Mouse (Mus musculus) limb, embryonic 11.5 days (tissue): ENCODE data around the gene Nme3. TPM values are rescaled to one million over a fixed set of nuclear protein-coding genes. Genes with fewer than 3 reads are reported as not detected.
A peak's percentile ranks its signal among the peaks of the same experiment; 100 is the strongest.

Experiments
- ATAC-seq: fragments of 200-750 bp; cut with Nextera tagmentation; 2 replicates; pipeline ENCODE4 v1.8.0; 2017; ENCODE audit warnings: low read depth; ENCODE audit not compliant: insufficient number of reproducible peaks, low FRiP score, low TSS enrichment
- DNase-seq: peaks from one replicate; pipeline ENCODE4 v3.0.0-alpha.2; 2015; ENCODE audit warnings: low spot score
- H3K27ac ChIP-seq: fragments of 300-500 bp; sonication (generic); replicated peaks from 2 replicates; pipeline ENCODE4 v1.5.1; 2014; ENCODE audit warnings: low read depth, mild to moderate bottlenecking, low read length
- H3K27me3 ChIP-seq: fragments of 300-500 bp; sonication (generic); 2 replicates; pipeline ENCODE4 v1.6.1; 2014; ENCODE audit warnings: mild to moderate bottlenecking, low read length, mixed read lengths; ENCODE audit not compliant: control insufficient read depth, insufficient read depth
- H3K36me3 ChIP-seq: fragments of 300-500 bp; sonication (generic); 2 replicates; pipeline ENCODE4 v1.6.1; 2014; ENCODE audit warnings: mild to moderate bottlenecking, low read length, moderate library complexity, mixed read lengths; ENCODE audit not compliant: control insufficient read depth, insufficient read depth
- H3K4me1 ChIP-seq: fragments of 300-500 bp; sonication (generic); 2 replicates; pipeline ENCODE4 v1.6.1; 2014; ENCODE audit warnings: low read length, mixed read lengths; ENCODE audit not compliant: control insufficient read depth, insufficient read depth
- H3K4me2 ChIP-seq: fragments of 300-500 bp; sonication (generic); 2 replicates; pipeline ENCODE4 v1.6.1; 2014; ENCODE audit warnings: low read depth, mild to moderate bottlenecking, moderate library complexity; ENCODE audit not compliant: severe bottlenecking
- H3K4me3 ChIP-seq: fragments of 300-500 bp; sonication (generic); 2 replicates; pipeline ENCODE4 v1.5.1; 2014; ENCODE audit warnings: low read depth, low read length
- H3K9ac ChIP-seq: fragments of 300-500 bp; sonication (generic); 2 replicates; pipeline ENCODE4 v1.6.1; 2014; ENCODE audit warnings: mild to moderate bottlenecking, low read length
- H3K9me3 ChIP-seq: fragments of 300-500 bp; sonication (generic); 2 replicates; pipeline ENCODE4 v1.6.1; 2016; ENCODE audit warnings: low read length; ENCODE audit not compliant: control insufficient read depth
- WGBS: fragments of 180-500 bp; shearing (Covaris S2); extraction: QIAGEN DNeasy Blood & Tissue Kit; methylation state at CpG from one replicate; pipeline ENCODE4 v1.1.7; 2014; 5-methylcytosine and 5-hydroxymethylcytosine counted together
- polyA plus RNA-seq: library from polyadenylated mRNA; unstranded; fragments of >200 nt; fragmentation: Nextera tagmentation; extraction: Ambion mirVana; gene quantifications from 2 replicates; pipeline ENCODE4 v1.2.1, GENCODE M21; 2014

Nme3 gene
- polyA plus RNA-seq, 1 experiment from 2014 or later = 53.0 TPM

GRCm38 (mm10) chr17:24873695-24874404, 22.4 kb upstream of the Nme3 start:
- DNase-seq (no peak), ATAC-seq (no peak)
- no peak overlapping the region for H3K4me3 ChIP-seq
- 45% methylated on average over 4 of the region's 4 CpGs for WGBS
- no peak overlapping the region for H3K4me2 ChIP-seq
- H3K4me1 ChIP-seq = peaks cover 5% of the 10 kb centered on the region
- no peak overlapping the region for H3K9ac ChIP-seq
- no peak overlapping the region for H3K27ac ChIP-seq
- no peaks in the 10 kb centered on the region for H3K27me3 ChIP-seq
- H3K9me3 ChIP-seq = no peaks in the 10 kb centered on the region
- H3K36me3 ChIP-seq = no peaks in the 10 kb centered on the region

DNA sequence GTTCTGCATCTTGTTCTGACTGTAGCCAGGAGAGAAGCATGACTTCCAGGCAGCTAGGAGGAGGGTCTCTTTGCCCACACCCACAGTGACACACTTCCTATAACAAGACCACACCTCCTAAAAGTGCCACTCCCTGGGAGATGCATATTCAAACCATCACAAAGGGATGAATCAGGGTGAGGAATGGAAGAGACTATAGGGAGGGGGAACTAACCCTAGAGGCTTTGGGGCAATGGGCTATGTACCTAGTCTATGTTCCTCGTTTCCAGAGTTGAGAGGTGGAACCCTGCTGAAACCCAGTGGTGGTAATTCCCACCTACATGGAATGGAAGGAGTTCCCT, 21.9 kb upstream of the Nme3 start:
- no peaks in the 10 kb centered on the region for H3K9me3 ChIP-seq
- DNase-seq (no peak), ATAC-seq (no peak)
- H3K4me3 ChIP-seq = no peak overlapping the region
- H3K27ac ChIP-seq = no peak overlapping the region
- no peaks in the 10 kb centered on the region for H3K36me3 ChIP-seq
- peaks cover 5% of the 10 kb centered on the region for H3K4me1 ChIP-seq
- no peaks in the 10 kb centered on the region for H3K27me3 ChIP-seq
- no peak overlapping the region for H3K4me2 ChIP-seq
- WGBS = 67% methylated on average over 1 of the region's 1 CpGs
- H3K9ac ChIP-seq = no peak overlapping the region

DNA sequence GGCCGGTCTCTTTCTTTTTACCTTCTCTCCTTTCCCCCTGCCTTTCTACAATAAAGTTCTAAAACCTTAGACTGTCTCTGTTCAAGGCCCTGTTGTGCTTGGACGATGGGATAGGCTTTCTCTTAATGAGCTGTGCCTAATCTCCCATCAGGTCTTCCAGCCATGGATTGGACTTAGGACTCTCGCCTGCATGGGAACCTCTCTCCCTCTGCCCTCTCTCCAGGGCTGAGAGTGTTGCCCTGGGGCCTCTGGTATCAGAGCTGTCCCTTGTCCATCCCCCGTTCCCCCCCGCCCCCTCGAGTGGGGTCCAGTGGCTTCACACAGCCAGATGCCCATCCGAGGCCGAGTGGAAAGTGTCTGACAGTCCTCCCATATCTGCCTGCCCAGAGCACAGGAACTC, 21.3 kb upstream of the Nme3 start:
- 80% methylated on average over 8 of the region's 8 CpGs for WGBS
- ATAC-seq = no peak
- no peak overlapping the region for H3K9ac ChIP-seq

GRCm38 (mm10) chr17:24877336-24878116, 18.8 kb upstream of the Nme3 start:
- no peak for DNase-seq
- no peak for ATAC-seq
- Histone ChIP-seq H3K4me1 (peaks cover 5% of the 10 kb centered on the region), H3K9me3 (no peaks in the 10 kb centered on the region), H3K4me2 (no peak overlapping the region), H3K36me3 (no peaks in the 10 kb centered on the region), H3K4me3 (no peak overlapping the region), H3K9ac (peak overlapping the region; percentile 40; the same call in 1 of the 2 replicates), H3K27me3 (no peaks in the 10 kb centered on the region), H3K27ac (0 out of 2 replicates have a peak overlapping the region, but pooled peaks have one; percentile 21)
- 52% methylated on average over 10 of the region's 10 CpGs for WGBS

More for the DNA sequence above, 21.3 kb upstream of the Nme3 start:
- Histone ChIP-seq H3K27ac (no peak overlapping the region), H3K36me3 (no peaks in the 10 kb centered on the region), H3K9me3 (no peaks in the 10 kb centered on the region), H3K4me2 (no peak overlapping the region), H3K4me3 (no peak overlapping the region), H3K4me1 (peaks cover 5% of the 10 kb centered on the region), H3K27me3 (no peaks in the 10 kb centered on the region)
- no peak for DNase-seq

- no peak overlapping the region for H3K4me2 ChIP-seq
- peak overlapping the region; percentile 40; the same call in 1 of the 2 replicates for H3K9ac ChIP-seq
- H3K4me3 ChIP-seq = no peak overlapping the region
- ATAC-seq (no peak; the same call in 1 of the 2 replicates), DNase-seq (peak; percentile 35)
- H3K27me3 ChIP-seq = no peaks in the 10 kb centered on the region
- peaks cover 5% of the 10 kb centered on the region for H3K4me1 ChIP-seq
- no peaks in the 10 kb centered on the region for H3K9me3 ChIP-seq
- H3K36me3 ChIP-seq = peaks cover 3% of the 10 kb centered on the region; the same call in 1 of the 2 replicates
- 27% methylated on average over 5 of the region's 5 CpGs for WGBS
- no peak overlapping the region for H3K27ac ChIP-seq
Measured at GRCm38 (mm10) chr17:24878117-24878397, 18.2 kb upstream of the Nme3 start.

GRCm38 (mm10) chr17:24878531-24878930, 17.8 kb upstream of the Nme3 start:
- DNase-seq (no peak), ATAC-seq (no peak; the same call in 1 of the 2 replicates)
- Histone ChIP-seq H3K27ac (no peak overlapping the region), H3K9ac (no peak overlapping the region), H3K4me2 (no peak overlapping the region), H3K4me1 (peaks cover 5% of the 10 kb centered on the region), H3K4me3 (no peak overlapping the region), H3K27me3 (no peaks in the 10 kb centered on the region), H3K36me3 (peaks cover 5% of the 10 kb centered on the region; the same call in 1 of the 2 replicates), H3K9me3 (no peaks in the 10 kb centered on the region)
- WGBS = 78% methylated on average over 8 of the region's 8 CpGs

- no peak overlapping the region for H3K4me3 ChIP-seq
- no peak overlapping the region for H3K27ac ChIP-seq
- no peak for ATAC-seq
- 51% methylated on average over 7 of the region's 7 CpGs for WGBS
- H3K36me3 ChIP-seq = peaks cover 5% of the 10 kb centered on the region; the same call in 1 of the 2 replicates
- peaks cover 12% of the 10 kb centered on the region for H3K4me1 ChIP-seq
- no peak overlapping the region for H3K9ac ChIP-seq
- no peaks in the 10 kb centered on the region for H3K27me3 ChIP-seq
- DNase-seq = peak; percentile 58
- H3K4me2 ChIP-seq = no peak overlapping the region
- no peaks in the 10 kb centered on the region for H3K9me3 ChIP-seq
Measured at GRCm38 (mm10) chr17:24881738-24882440, 14.4 kb upstream of the Nme3 start.

DNA sequence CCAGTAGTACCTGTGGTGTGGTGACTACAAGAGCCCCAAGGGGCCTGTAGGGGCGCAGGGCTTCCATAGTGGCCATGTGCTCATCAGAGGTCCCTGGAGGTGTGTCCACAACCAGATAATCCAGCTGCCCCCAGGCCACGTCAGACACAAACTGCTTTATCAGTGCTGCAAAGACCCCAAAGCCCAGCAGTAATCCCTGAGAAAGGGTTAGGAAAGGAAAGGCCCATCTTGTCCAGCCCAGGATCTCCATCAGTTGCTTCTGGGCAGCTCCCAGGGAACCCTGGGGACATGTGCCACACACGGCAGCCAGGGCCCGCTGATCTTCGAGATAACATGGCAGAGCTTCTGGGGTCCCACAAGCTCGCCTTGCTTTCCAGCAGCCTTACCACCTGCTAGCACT, 11.9 kb upstream of the Nme3 start:
- H3K27ac ChIP-seq = no peak overlapping the region
- 86% methylated on average over 6 of the region's 6 CpGs for WGBS
- no peak overlapping the region for H3K4me3 ChIP-seq

More for the DNA sequence above, 11.9 kb upstream of the Nme3 start:
- Histone ChIP-seq H3K9ac (no peak overlapping the region), H3K27me3 (no peaks in the 10 kb centered on the region), H3K4me1 (peaks cover 15% of the 10 kb centered on the region; the same call in 1 of the 2 replicates), H3K4me2 (no peak overlapping the region; the same call in 1 of the 2 replicates), H3K36me3 (peaks cover 5% of the 10 kb centered on the region; the same call in 1 of the 2 replicates), H3K9me3 (no peaks in the 10 kb centered on the region)
- DNase-seq (no peak), ATAC-seq (no peak)
